Mouse (Mus musculus) stomach, embryonic 16.5 days (tissue): Measurements from ENCODE around the gene Atxn1. TPM values are rescaled to one million over a fixed set of nuclear protein-coding genes. Genes with fewer than 3 reads are reported as not detected.

Source experiments
- ATAC-seq: fragments of 200-750 bp; cut with Nextera tagmentation; 2 replicates; pipeline ENCODE4 v1.8.0; 2017; ENCODE audit warnings: moderate number of reproducible peaks, moderate TSS enrichment; ENCODE audit not compliant: insufficient read depth, low FRiP score
- H3K27ac ChIP-seq: fragments of 300-500 bp; sonication (generic); 2 replicates; pipeline ENCODE4 v1.5.1; 2014; ENCODE audit warnings: low read length
- H3K27me3 ChIP-seq: fragments of 300-500 bp; sonication (generic); 2 replicates; pipeline ENCODE4 v1.6.1; 2014; ENCODE audit warnings: low read length, control low read depth, mixed read lengths; ENCODE audit not compliant: control insufficient read depth, insufficient read depth
- H3K36me3 ChIP-seq: fragments of 300-500 bp; sonication (generic); 2 replicates; pipeline ENCODE4 v1.6.1; 2014; ENCODE audit warnings: low read length; ENCODE audit not compliant: control insufficient read depth, insufficient read depth
- H3K4me1 ChIP-seq: fragments of 300-500 bp; sonication (generic); 2 replicates; pipeline ENCODE4 v1.6.1; 2014; ENCODE audit warnings: low read length, control low read depth, mixed read lengths; ENCODE audit not compliant: control insufficient read depth, insufficient read depth
- H3K4me2 ChIP-seq: fragments of 300-500 bp; sonication (generic); 2 replicates; pipeline ENCODE4 v1.6.1; 2014; ENCODE audit warnings: low read depth, low read length, mixed read lengths
- H3K4me3 ChIP-seq: fragments of 300-500 bp; sonication (generic); replicated peaks from 2 replicates; pipeline ENCODE4 v1.5.1; 2014; ENCODE audit warnings: mild to moderate bottlenecking, low read length
- H3K9ac ChIP-seq: fragments of 300-500 bp; sonication (generic); 2 replicates; pipeline ENCODE4 v1.6.1; 2014; ENCODE audit warnings: low read length
- H3K9me3 ChIP-seq: fragments of 300-500 bp; sonication (generic); replicated peaks from 2 replicates; pipeline ENCODE4 v1.6.1; 2016; ENCODE audit warnings: low read length, control low read depth; ENCODE audit not compliant: control insufficient read depth
- WGBS: fragments of 180-500 bp; shearing (Covaris S2); extraction: QIAGEN DNeasy Blood & Tissue Kit; methylation state at CpG from one replicate; pipeline ENCODE4 v1.1.7; 2014; 5-methylcytosine and 5-hydroxymethylcytosine counted together
- polyA plus RNA-seq: library from polyadenylated mRNA; unstranded; fragments of >200 nt; fragmentation: Nextera tagmentation; extraction: Ambion mirVana; gene quantifications from 2 replicates; pipeline ENCODE4 v1.2.1, GENCODE M21; 2015

The Atxn1 gene
- polyA plus RNA-seq, 1 experiment from 2014 or later: 7.8 TPM

DNA sequence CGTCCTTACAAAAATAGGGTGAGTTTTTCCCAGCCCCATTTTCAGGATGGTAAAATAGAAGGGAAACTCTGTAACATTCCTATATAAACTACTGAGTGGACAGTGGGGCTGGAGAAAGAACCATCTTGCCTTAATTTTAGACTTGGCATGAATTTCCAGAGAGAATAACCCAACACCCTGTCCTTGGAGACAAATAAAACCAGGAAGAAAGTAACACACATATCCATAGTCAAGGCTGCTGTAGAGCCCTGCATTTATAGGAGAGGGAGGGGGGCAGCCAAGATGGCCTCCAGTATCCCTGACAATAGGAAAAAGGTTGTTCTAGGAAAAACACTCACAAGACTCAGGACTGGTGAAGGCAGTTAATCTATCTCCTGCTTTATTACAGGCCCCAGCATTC, 210.3 kb downstream of the Atxn1 start:
- Histone ChIP-seq H3K27me3 (no peaks in the 10 kb centered on the region), H3K4me1 (peaks cover 14% of the 10 kb centered on the region), H3K27ac (no peak overlapping the region), H3K9ac (no peak overlapping the region), H3K4me3 (no peak overlapping the region), H3K4me2 (no peak overlapping the region), H3K36me3 (no peaks in the 10 kb centered on the region), H3K9me3 (no peaks in the 10 kb centered on the region)
- 65% methylated on average over 1 of the region's 1 CpGs for WGBS
- no peak for ATAC-seq

DNA sequence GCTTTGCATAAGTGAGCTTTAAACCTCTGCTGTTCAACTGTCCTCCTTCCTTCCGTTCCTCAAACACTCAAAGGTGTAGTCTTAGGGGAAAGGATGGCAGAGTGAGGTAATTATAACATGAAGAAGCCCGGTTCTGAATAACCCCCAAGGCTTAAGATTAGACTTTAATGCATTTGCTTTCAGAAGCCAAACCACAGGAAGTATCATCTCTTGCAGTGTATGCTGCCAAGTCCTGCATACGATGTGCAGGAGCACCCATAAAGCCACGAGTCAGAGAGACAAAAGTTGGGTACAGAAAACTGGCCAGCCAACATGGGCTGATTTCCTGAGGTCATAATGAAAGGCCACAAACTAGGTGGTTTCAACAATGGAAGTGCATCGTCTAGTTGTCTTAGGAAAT, 212.3 kb downstream of the Atxn1 start:
- Histone ChIP-seq H3K27me3 (no peaks in the 10 kb centered on the region), H3K27ac (no peak overlapping the region), H3K4me3 (no peak overlapping the region), H3K36me3 (no peaks in the 10 kb centered on the region), H3K9ac (no peak overlapping the region; the same call in 1 of the 2 replicates), H3K4me1 (peaks cover 26% of the 10 kb centered on the region), H3K4me2 (no peak overlapping the region), H3K9me3 (no peaks in the 10 kb centered on the region)
- 60% methylated on average over 5 of the region's 5 CpGs for WGBS
- no peak for ATAC-seq

DNA sequence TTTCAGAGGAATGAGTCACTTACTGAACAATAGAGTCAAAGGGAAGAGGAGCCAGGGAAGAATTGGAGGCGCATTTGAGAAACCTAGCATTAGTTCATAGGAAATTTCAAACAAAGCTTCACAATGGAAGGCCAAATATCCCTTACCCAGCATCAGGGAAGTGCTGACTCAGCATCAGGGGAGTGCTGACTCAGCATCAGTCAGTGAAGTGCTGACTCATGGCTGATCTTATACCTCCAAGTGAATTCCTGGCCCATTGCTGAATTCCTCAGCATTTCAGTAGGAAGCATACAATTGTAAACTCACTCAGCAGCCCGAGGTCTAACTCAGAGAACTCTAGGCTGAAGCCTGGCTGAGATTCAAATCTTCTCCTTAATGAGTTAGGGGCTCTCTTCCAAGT, 213.6 kb downstream of the Atxn1 start:
- no peak overlapping the region for H3K9ac ChIP-seq
- H3K36me3 ChIP-seq: no peaks in the 10 kb centered on the region
- H3K4me3 ChIP-seq: no peak overlapping the region
- H3K9me3 ChIP-seq: no peaks in the 10 kb centered on the region
- H3K4me2 ChIP-seq: no peak overlapping the region
- peaks cover 26% of the 10 kb centered on the region for H3K4me1 ChIP-seq
- ATAC-seq: no peak
- H3K27me3 ChIP-seq: no peaks in the 10 kb centered on the region
- 53% methylated on average over 2 of the region's 2 CpGs for WGBS
- peak overlapping the region; percentile 29; the same call in 1 of the 2 replicates for H3K27ac ChIP-seq

DNA sequence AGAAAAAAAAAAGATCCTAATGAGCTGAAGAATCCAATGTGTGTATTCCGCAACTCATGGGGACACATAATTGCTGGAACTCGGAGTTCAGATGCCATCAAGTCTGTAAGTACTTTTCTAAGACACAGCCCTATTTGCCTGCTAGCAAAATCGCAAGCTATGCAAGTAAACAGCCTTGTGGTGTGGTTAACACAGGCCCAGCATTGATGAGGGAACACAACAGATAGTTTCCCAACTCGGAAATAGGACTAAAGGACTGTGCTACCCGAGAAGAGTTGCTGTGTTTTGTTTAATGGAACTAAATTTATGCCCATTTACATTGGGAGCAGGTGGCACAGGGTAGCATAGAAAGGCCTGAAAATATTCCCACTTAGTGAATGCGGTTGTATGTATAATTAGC, 214.2 kb downstream of the Atxn1 start:
- H3K9me3 ChIP-seq: no peaks in the 10 kb centered on the region
- no peak for ATAC-seq
- H3K4me3 ChIP-seq: no peak overlapping the region
- peaks cover 26% of the 10 kb centered on the region for H3K4me1 ChIP-seq
- H3K27me3 ChIP-seq: no peaks in the 10 kb centered on the region
- H3K9ac ChIP-seq: no peak overlapping the region
- no peak overlapping the region for H3K27ac ChIP-seq
- no peaks in the 10 kb centered on the region for H3K36me3 ChIP-seq
- H3K4me2 ChIP-seq: no peak overlapping the region
- WGBS: 78% methylated on average over 6 of the region's 6 CpGs

DNA sequence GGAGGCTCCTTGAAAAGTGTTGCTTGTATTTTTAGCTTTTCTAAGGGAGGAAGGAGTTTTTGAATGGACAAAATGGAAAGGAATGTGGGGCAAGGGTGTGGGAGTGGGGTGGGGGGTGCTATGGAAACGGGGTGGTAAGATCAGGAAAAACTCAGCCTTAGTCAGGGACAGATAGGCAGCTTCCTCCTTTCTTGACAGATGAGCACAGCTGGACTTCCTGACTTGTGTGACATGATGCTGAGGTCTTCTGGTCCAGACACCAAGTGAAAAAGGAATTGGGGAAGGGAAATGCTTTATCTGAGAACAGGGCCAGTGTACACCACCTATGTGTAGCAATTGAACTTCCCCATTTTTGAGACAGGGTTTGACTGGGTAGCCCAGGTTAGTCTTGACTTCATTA, 214.9 kb downstream of the Atxn1 start:
- Histone ChIP-seq H3K27me3 (no peaks in the 10 kb centered on the region), H3K27ac (no peak overlapping the region)
- no peak for ATAC-seq

GRCm38 (mm10) chr13:45749222-45749621, 215.6 kb downstream of the Atxn1 start:
- no peak for ATAC-seq
- Histone ChIP-seq H3K27ac (peak overlapping the region; percentile 29; the same call in 1 of the 2 replicates), H3K4me1 (peaks cover 26% of the 10 kb centered on the region), H3K9me3 (no peaks in the 10 kb centered on the region), H3K27me3 (no peaks in the 10 kb centered on the region), H3K4me2 (no peak overlapping the region), H3K9ac (no peak overlapping the region), H3K36me3 (no peaks in the 10 kb centered on the region), H3K4me3 (no peak overlapping the region)
- 69% methylated on average over 8 of the region's 8 CpGs for WGBS

More for the DNA sequence above, 214.9 kb downstream of the Atxn1 start:
- Histone ChIP-seq H3K4me2 (no peak overlapping the region), H3K9ac (no peak overlapping the region), H3K4me1 (peaks cover 26% of the 10 kb centered on the region), H3K9me3 (no peaks in the 10 kb centered on the region), H3K36me3 (no peaks in the 10 kb centered on the region), H3K4me3 (no peak overlapping the region)
- WGBS: 52% methylated on average over 1 of the region's 1 CpGs

- ATAC-seq: no peak
- no peaks in the 10 kb centered on the region for H3K9me3 ChIP-seq
- H3K4me1 ChIP-seq: peaks cover 26% of the 10 kb centered on the region
- no peaks in the 10 kb centered on the region for H3K36me3 ChIP-seq
- H3K27ac ChIP-seq: no peak overlapping the region; the same call in 1 of the 2 replicates
- H3K9ac ChIP-seq: no peak overlapping the region
- H3K4me2 ChIP-seq: no peak overlapping the region
- no peak overlapping the region for H3K4me3 ChIP-seq
- no peaks in the 10 kb centered on the region for H3K27me3 ChIP-seq
- 50% methylated on average over 4 of the region's 4 CpGs for WGBS
Measured at GRCm38 (mm10) chr13:45748691-45749090, 216.1 kb downstream of the Atxn1 start.

DNA sequence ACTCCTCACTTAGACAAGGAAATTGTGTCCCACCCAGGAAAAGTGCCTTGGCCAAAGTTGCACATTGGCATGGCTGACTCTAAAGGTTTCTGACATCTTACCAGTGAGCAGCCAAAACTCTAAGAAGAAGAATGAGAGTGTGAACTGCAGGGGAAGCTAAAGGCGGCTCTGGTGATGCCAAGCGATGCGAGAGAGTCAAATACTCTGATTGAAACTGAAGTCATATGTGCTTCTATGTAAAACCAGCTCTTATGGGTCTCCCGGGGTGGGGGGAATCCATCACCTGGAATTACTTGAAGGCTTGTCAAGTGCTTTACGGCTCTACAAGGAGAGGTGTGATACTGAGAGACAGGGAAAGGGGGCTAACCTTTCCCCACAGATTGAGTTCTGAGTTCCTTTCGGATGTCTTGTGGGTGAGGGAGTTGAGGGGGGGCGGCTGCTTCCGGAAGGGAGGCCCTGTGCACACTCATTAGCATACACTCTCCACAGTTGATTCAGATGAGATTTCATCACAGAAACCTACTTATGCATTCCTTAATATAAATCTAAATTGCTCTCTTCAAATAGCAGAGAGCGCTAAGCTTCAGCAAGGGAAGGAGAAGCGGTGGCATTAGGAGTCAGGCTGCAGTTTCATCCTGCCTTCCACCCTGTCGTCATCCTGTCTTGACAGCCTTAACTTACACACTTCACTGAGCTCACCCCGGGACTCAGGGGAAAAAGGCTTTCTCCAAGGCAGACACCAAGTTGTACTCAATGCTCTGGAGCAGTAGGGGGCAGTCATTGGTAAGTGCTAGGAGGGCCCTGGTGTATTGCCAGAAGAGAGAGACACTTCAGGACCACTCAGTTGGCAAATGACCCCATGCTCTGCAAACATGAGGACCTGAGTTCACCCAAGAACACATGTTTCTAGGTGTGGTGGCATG, 218.7 kb downstream of the Atxn1 start:
- no peaks in the 10 kb centered on the region for H3K27me3 ChIP-seq
- 75% methylated on average over 12 of the region's 12 CpGs for WGBS
- no peak overlapping the region for H3K4me3 ChIP-seq
- H3K27ac ChIP-seq: no peak overlapping the region
- H3K36me3 ChIP-seq: no peaks in the 10 kb centered on the region
- no peak overlapping the region for H3K9ac ChIP-seq
- no peaks in the 10 kb centered on the region for H3K9me3 ChIP-seq
- H3K4me2 ChIP-seq: no peak overlapping the region
- peaks cover 21% of the 10 kb centered on the region for H3K4me1 ChIP-seq
- ATAC-seq: no peak

DNA sequence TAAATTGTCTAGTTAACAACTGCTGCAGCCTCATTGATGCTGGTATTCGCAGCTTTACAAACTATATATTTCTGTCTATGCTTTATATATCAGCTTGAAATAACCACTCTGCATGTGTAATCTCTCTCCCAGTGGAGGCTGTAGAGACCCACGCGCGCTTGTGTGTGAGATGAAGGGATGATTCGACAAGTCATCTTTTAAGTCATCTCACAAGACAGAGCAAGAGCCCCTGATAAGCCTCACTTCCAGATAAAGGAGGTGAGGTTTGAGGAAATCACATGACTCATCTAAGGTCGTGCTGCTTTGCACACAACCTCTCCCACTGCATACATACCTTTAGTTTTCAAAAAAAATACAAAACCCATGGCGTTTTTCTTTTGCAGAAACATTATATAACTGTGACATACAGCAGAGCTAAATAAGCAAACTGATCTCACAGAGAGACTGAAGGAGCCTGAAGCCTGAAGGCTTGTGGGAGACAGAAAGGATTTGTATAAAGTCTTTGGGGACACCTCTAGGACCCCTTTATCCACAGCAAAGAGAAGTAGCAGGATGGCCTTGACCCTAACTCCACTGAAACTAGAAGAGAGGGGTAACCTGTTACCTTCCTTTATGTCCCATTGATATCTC, 219.9 kb downstream of the Atxn1 start:
- Histone ChIP-seq H3K27me3 (no peaks in the 10 kb centered on the region), H3K4me2 (no peak overlapping the region), H3K36me3 (no peaks in the 10 kb centered on the region), H3K9ac (no peak overlapping the region), H3K9me3 (no peaks in the 10 kb centered on the region), H3K4me3 (no peak overlapping the region), H3K27ac (no peak overlapping the region), H3K4me1 (peaks cover 16% of the 10 kb centered on the region)
- ATAC-seq: no peak
- WGBS: 78% methylated on average over 7 of the region's 7 CpGs
